Mouse (Mus musculus): ENCODE measurements around the gene Mrgprb4.

Gene Mrgprb4

GRCm38 (mm10) chr7:48199188-48199587, at the start of gene Mrgprb4:
TSS of gene Mrgprb4 (minus strand) at chr7:48199288.
- no peak for DNase-seq (ENCODE audit: low spot score)

GRCm38 (mm10) chr7:48226114-48226513, 27.0 kb upstream of the Mrgprb4 start:
- no peak for DNase-seq (ENCODE audit: low spot score)

GRCm38 (mm10) chr7:48225065-48225464, 26.0 kb upstream of the Mrgprb4 start:
- no peak for DNase-seq (ENCODE audit: low spot score)

- DNase-seq (ENCODE audit: low spot score): no peak
Measured at GRCm38 (mm10) chr7:48168919-48169318, 30.2 kb downstream of the Mrgprb4 start, which contains the start of gene Mrgprb5. TSS of gene Mrgprb5 (minus strand) at chr7:48169019.

GRCm38 (mm10) chr7:48167471-48167870, 31.6 kb downstream of the Mrgprb4 start:
- DNase-seq (ENCODE audit: low spot score): no peak

Measured in ovary, postnatal 10 days (tissue).